Mouse (Mus musculus) gonadal fat pad, adult 2 months (tissue): ENCODE data around the gene Vnn1. TPM values are rescaled to one million over a fixed set of nuclear protein-coding genes. Genes with fewer than 3 reads are reported as not detected.

Experiments used
- DNase-seq: peaks from one replicate; pipeline ENCODE4 v3.0.0-alpha.2; 2012; ENCODE audit warnings: low read depth
- polyA plus RNA-seq: library from polyadenylated mRNA; depleted of rRNA; stranded (reverse); fragments of >200 nt; gene quantifications from 2 replicates; pipeline ENCODE4 v1.2.3, GENCODE M21; 2012; rRNA removed

The Vnn1 gene
- 2.3 and 2.8 TPM in 2 replicates for polyA plus RNA-seq

GRCm38 (mm10) chr10:23894601-23895349 is at the start of gene Vnn1:
Gene Vnn1, plus strand, starts transcription at chr10:23894688.
- DNase-seq = no peak

GRCm38 (mm10) chr10:23851228-23851912 is 43.1 kb upstream of the Vnn1 start, which contains the start of gene Vnn3:
Gene Vnn3, plus strand, starts transcription at chr10:23851462.
- peak; percentile 87 for DNase-seq

- no peak for DNase-seq
Observed at GRCm38 (mm10) chr10:23852096-23852495, 42.4 kb upstream of the Vnn1 start.

- DNase-seq = no peak
Observed at GRCm38 (mm10) chr10:23864362-23865312, 29.9 kb upstream of the Vnn1 start.

- no peak for DNase-seq
Observed at GRCm38 (mm10) chr10:23880695-23881094, 13.8 kb upstream of the Vnn1 start.

- DNase-seq = no peak
Observed at GRCm38 (mm10) chr10:23884910-23885309, 9.6 kb upstream of the Vnn1 start.

- DNase-seq = no peak
Observed at GRCm38 (mm10) chr10:23886060-23886459, 8.4 kb upstream of the Vnn1 start.

GRCm38 (mm10) chr10:23892987-23893386 is 1.5 kb upstream of the Vnn1 start:
- peak; percentile 55 for DNase-seq

GRCm38 (mm10) chr10:23895376-23895775 is 888 bp downstream of the Vnn1 start:
- no peak for DNase-seq

GRCm38 (mm10) chr10:23901119-23901518 is 6.6 kb downstream of the Vnn1 start:
- no peak for DNase-seq

- no peak for DNase-seq
Observed at GRCm38 (mm10) chr10:23905661-23906060, 11.2 kb downstream of the Vnn1 start.

GRCm38 (mm10) chr10:23920056-23920455 is 25.6 kb downstream of the Vnn1 start, which contains the start of gene Taar1:
Gene Taar1, plus strand, starts transcription at chr10:23920356.
- DNase-seq = no peak

- no peak for DNase-seq
Observed at GRCm38 (mm10) chr10:23922468-23922867, 28.0 kb downstream of the Vnn1 start.

- no peak for DNase-seq
Observed at GRCm38 (mm10) chr10:23923941-23924340, 29.5 kb downstream of the Vnn1 start.

GRCm38 (mm10) chr10:23937613-23938012 is 43.1 kb downstream of the Vnn1 start:
- no peak for DNase-seq

- no peak for DNase-seq
Observed at GRCm38 (mm10) chr10:23938312-23938711, 43.8 kb downstream of the Vnn1 start, which contains the start of gene Taar2. Gene Taar2, plus strand, starts transcription at chr10:23938572.

- DNase-seq = no peak
Observed at GRCm38 (mm10) chr10:23942465-23942864, 48.0 kb downstream of the Vnn1 start.

GRCm38 (mm10) chr10:23948026-23948425 is 53.5 kb downstream of the Vnn1 start:
- no peak for DNase-seq

GRCm38 (mm10) chr10:23949508-23950005 is 55.1 kb downstream of the Vnn1 start, which contains the start of gene Taar3:
Gene Taar3, plus strand, starts transcription at chr10:23949558.
- DNase-seq = no peak

GRCm38 (mm10) chr10:23951714-23952113 is 57.2 kb downstream of the Vnn1 start:
- no peak for DNase-seq
